Mouse (Mus musculus) intestine, embryonic 14.5 days (tissue): Measurements from ENCODE around the gene Elac2. TPM values are rescaled to one million over a fixed set of nuclear protein-coding genes. Genes with fewer than 3 reads are reported as not detected.

Source experiments
- ATAC-seq: fragments of 200-750 bp; cut with Nextera tagmentation; replicated peaks from 2 replicates; pipeline ENCODE4 v1.8.0; 2017; ENCODE audit warnings: low read depth, moderate number of reproducible peaks, moderate TSS enrichment, moderate library complexity; ENCODE audit not compliant: low FRiP score, low TSS enrichment
- DNase-seq: peaks from one replicate; pipeline ENCODE4 v3.0.0-alpha.2; 2018; ENCODE audit warnings: low spot score
- H3K27ac ChIP-seq: fragments of 300-500 bp; sonication (generic); 2 replicates; pipeline ENCODE4 v1.5.1; 2014; ENCODE audit warnings: low read depth, mild to moderate bottlenecking, control low read depth
- H3K27me3 ChIP-seq: fragments of 300-500 bp; sonication (generic); replicated peaks from 2 replicates; pipeline ENCODE4 v1.6.1; 2014; ENCODE audit warnings: low read length, control low read depth; ENCODE audit not compliant: control insufficient read depth, insufficient read depth
- H3K36me3 ChIP-seq: fragments of 300-500 bp; sonication (generic); 2 replicates; pipeline ENCODE4 v1.6.1; 2014; ENCODE audit warnings: low read length, control low read depth; ENCODE audit not compliant: control insufficient read depth, insufficient read depth
- H3K4me1 ChIP-seq: fragments of 300-500 bp; sonication (generic); replicated peaks from 2 replicates; pipeline ENCODE4 v1.6.1; 2014; ENCODE audit warnings: low read length, control low read depth, mixed read lengths; ENCODE audit not compliant: control insufficient read depth, insufficient read depth
- H3K4me2 ChIP-seq: fragments of 300-500 bp; sonication (generic); 2 replicates; pipeline ENCODE4 v1.6.1; 2014; ENCODE audit warnings: low read length
- H3K4me3 ChIP-seq: fragments of 300-500 bp; sonication (generic); 2 replicates; pipeline ENCODE4 v1.5.1; 2014; ENCODE audit warnings: low read depth, low read length, control low read depth, mixed read lengths
- H3K9ac ChIP-seq: fragments of 300-500 bp; sonication (generic); 2 replicates; pipeline ENCODE4 v1.6.1; 2014; ENCODE audit warnings: mild to moderate bottlenecking, low read length
- H3K9me3 ChIP-seq: fragments of 300-500 bp; sonication (generic); 2 replicates; pipeline ENCODE4 v1.6.1; 2016; ENCODE audit warnings: low read length, control low read depth; ENCODE audit not compliant: control insufficient read depth
- WGBS: fragments of 180-500 bp; shearing (Covaris S2); extraction: QIAGEN DNeasy Blood & Tissue Kit; methylation state at CpG from one replicate; pipeline ENCODE4 v1.1.7; 2014; 5-methylcytosine and 5-hydroxymethylcytosine counted together
- polyA plus RNA-seq: library from polyadenylated mRNA; unstranded; fragments of >200 nt; fragmentation: Nextera tagmentation; extraction: Ambion mirVana; gene quantifications from 2 replicates; pipeline ENCODE4 v1.2.1, GENCODE M21; 2014

Gene Elac2
- polyA plus RNA-seq, 1 experiment from 2014 or later, result 31.5 TPM

DNA sequence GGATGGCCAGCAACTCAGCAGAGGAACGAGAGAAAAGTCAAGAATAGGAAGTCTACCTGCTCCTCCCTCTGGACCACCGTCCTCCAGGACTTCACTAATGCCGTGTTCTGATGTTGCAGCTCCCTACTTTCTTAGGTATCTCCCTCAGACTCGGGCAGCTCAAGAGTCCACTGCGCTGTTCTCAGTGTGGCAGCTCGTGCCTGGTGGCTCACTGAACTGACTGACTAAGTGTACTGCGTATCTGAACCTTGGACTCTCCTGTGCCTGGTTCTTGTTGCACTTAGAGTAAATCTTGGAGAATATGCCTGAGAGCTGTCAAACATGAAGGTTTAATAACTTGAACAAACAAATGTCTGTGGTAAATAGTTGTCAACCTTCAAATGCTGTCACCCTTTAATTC lies 53.4 kb downstream of the Elac2 start:
- no peaks in the 10 kb centered on the region; the same call in 1 of the 2 replicates for H3K36me3 ChIP-seq
- H3K4me1 ChIP-seq, result no peaks in the 10 kb centered on the region
- no peaks in the 10 kb centered on the region for H3K27me3 ChIP-seq
- no peak overlapping the region for H3K9ac ChIP-seq
- ATAC-seq, result no peak
- H3K4me3 ChIP-seq, result no peak overlapping the region
- H3K27ac ChIP-seq, result no peak overlapping the region
- no peak for DNase-seq
- WGBS, result 79% methylated on average over 7 of the region's 7 CpGs
- H3K4me2 ChIP-seq, result no peak overlapping the region
- no peaks in the 10 kb centered on the region for H3K9me3 ChIP-seq

DNA sequence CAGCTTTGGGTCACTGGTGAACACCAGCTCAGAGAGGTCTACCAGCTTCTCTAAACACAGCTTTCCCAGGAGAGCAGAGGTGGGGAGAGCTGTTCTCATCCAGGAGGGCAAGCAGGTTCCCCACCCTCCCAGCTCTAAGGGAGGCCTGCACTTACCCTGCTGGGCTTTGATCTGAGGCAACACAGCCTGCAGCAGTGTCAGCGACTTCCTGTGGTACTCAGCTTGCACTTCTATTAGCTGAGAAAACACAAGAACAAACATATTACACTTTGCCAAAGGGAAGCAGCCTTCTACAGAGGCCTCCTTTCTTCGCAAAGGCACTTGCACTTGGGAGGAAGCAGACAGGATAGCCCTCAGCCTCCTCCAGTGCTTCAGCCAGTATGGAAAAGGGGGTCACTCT lies 60.2 kb downstream of the Elac2 start:
- no peak overlapping the region for H3K9ac ChIP-seq
- H3K4me2 ChIP-seq, result no peak overlapping the region
- no peak overlapping the region for H3K27ac ChIP-seq
- H3K36me3 ChIP-seq, result no peaks in the 10 kb centered on the region; the same call in 1 of the 2 replicates
- DNase-seq (no peak), ATAC-seq (no peak)
- H3K4me3 ChIP-seq, result no peak overlapping the region
- WGBS, result 40% methylated on average over 2 of the region's 2 CpGs
- H3K9me3 ChIP-seq, result no peaks in the 10 kb centered on the region
- H3K27me3 ChIP-seq, result no peaks in the 10 kb centered on the region
- peaks cover 3% of the 10 kb centered on the region; the same call in 1 of the 2 replicates for H3K4me1 ChIP-seq

DNA sequence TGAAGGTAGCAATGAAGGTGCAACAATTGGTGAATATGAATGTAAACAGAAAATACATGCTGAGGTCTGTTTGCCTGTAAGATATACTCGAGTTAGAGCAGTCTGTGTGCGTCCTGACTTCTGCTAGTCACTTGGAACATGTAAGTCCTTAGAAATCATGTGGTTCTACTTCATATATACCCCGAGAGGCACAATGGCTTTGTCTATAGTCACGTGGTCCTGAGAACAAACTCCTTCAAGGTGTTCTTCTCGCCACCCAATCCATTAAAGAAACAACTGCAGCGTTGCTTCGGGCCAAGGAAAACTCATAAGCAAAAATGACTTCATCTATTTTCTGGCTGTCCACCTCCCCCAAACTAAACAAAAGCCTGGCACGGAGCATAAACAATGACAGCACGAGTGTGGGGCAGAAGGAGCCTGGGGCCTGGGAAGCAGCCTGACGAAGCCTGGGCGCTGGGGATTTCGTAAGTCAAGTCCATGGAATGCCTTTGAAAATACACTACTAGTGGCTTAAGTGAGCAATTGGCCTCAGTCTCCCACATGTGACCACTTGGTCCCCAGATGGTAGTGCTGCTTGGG lies 60.8 kb downstream of the Elac2 start:
- Histone ChIP-seq H3K4me1 (peaks cover 3% of the 10 kb centered on the region; the same call in 1 of the 2 replicates), H3K4me2 (no peak overlapping the region), H3K9ac (no peak overlapping the region), H3K9me3 (no peaks in the 10 kb centered on the region), H3K27ac (no peak overlapping the region), H3K4me3 (no peak overlapping the region), H3K27me3 (no peaks in the 10 kb centered on the region), H3K36me3 (no peaks in the 10 kb centered on the region; the same call in 1 of the 2 replicates)
- WGBS, result 45% methylated on average over 12 of the region's 12 CpGs
- ATAC-seq (no peak), DNase-seq (peak; percentile 52)

DNA sequence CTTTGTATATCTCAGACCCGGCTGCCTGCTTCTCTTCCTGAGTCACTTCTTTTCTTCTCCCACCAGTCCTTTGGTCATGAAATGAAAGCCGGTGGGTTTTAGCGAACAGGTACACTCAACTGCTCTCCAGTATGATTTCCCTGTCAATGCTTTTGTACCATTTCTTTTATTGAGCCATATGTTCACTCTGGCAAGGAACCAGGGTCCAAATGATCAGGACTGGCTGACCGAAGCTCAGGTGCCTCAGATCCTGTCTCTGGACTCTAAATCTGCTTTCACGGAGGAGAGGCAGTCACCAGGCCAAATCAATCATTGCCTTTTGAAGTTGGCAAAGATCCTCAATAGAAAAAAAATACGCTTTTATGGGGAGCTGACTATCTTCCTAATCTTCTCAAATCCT lies 61.7 kb downstream of the Elac2 start:
- Histone ChIP-seq H3K9me3 (no peaks in the 10 kb centered on the region), H3K9ac (no peak overlapping the region), H3K4me2 (no peak overlapping the region), H3K36me3 (no peaks in the 10 kb centered on the region), H3K27ac (no peak overlapping the region), H3K4me1 (peaks cover 3% of the 10 kb centered on the region; the same call in 1 of the 2 replicates), H3K27me3 (no peaks in the 10 kb centered on the region), H3K4me3 (no peak overlapping the region)
- no peak for ATAC-seq
- DNase-seq, result no peak
- WGBS, result 76% methylated on average over 6 of the region's 6 CpGs

DNA sequence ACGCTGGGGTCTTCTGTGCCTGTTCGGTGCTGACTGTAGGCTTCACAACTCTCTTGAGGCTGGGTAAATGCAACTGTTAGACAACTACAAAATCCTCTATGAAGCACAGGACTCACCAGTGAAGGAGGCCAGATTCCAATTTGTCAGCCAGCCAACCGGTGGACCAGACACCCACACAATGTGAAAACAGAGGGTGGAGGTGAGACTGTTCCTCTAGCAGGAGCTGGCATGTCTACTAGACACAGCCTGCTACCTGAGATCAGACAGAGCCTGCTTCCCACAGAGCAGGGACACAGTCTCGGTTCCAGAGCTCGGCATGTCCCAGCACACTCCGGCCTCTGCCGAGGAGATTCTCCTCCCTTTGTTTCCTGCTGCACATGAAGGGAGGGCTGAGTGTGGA lies 70.3 kb downstream of the Elac2 start:
- no peak overlapping the region for H3K27ac ChIP-seq
- no peak overlapping the region for H3K4me2 ChIP-seq
- H3K9me3 ChIP-seq, result no peaks in the 10 kb centered on the region
- DNase-seq (no peak), ATAC-seq (no peak)
- H3K27me3 ChIP-seq, result no peaks in the 10 kb centered on the region
- no peak overlapping the region for H3K4me3 ChIP-seq
- no peaks in the 10 kb centered on the region for H3K4me1 ChIP-seq
- no peak overlapping the region for H3K9ac ChIP-seq
- no peaks in the 10 kb centered on the region for H3K36me3 ChIP-seq
- WGBS, result 79% methylated on average over 7 of the region's 7 CpGs

DNA sequence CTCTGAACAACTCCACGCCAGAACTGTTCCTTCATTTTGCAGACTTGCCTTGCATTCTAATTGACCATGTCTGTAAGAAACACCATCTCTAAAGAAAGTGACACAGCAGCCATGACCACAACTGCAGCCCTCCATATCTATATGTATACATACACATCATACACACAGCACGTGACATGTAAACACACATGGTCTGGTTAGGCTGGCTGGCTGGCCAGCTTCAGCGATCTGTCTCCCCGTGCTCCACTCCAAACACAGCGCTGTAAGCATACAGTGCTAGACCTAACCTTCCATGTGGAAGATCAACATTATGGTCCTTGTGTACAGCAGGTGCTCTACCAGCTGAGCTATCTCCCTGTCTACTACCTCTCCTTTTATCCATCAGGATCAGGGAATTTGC lies 72.0 kb downstream of the Elac2 start:
- no peak for DNase-seq

More for the DNA sequence above, 72.0 kb downstream of the Elac2 start:
- Histone ChIP-seq H3K4me1 (no peaks in the 10 kb centered on the region), H3K4me2 (no peak overlapping the region), H3K36me3 (no peaks in the 10 kb centered on the region), H3K27ac (no peak overlapping the region), H3K4me3 (no peak overlapping the region), H3K9ac (no peak overlapping the region), H3K9me3 (no peaks in the 10 kb centered on the region), H3K27me3 (no peaks in the 10 kb centered on the region)
- no peak for ATAC-seq
- WGBS, result 59% methylated on average over 5 of the region's 5 CpGs

Other genes with a start within 250 kb of the Elac2 start
- gene 1700086D15Rik, start 180.9 kb downstream of the Elac2 start, polyA plus RNA-seq, result not detected in 2 replicates
- 5.5 and 6.2 TPM in 2 replicates for gene Arhgap44, start 183.9 kb downstream of the Elac2 start, polyA plus RNA-seq